Mouse (Mus musculus): Measurements from ENCODE around the gene Fbxl18.
"Not testable (repeated sequence)": the region's sequence is repeated elsewhere in the genome, so short reads cannot be mapped to it uniquely, and the experiment has no call there.

The Fbxl18 gene

DNA sequence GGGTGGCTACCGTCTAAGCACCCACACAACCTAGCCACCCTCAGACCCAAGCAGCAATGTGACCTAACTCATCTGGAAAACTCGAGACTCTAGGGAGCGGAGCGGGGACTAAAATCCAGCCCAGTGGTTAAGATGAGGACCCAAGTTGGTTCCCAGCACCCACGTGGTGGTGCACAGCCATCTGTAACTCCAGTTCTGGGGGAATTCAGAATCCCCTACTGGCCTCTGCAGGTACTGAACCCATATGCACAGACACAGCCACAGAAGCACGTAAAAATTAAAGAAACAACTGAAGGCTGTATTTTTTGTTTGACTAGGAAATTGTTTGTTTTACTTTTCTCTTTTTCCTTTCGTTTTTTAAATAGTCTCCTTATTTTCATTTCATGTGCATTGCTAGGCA lies 21.5 kb downstream of the Fbxl18 start:
- DNase-seq (ENCODE audit: low read depth, low spot score), result no peak

DNA sequence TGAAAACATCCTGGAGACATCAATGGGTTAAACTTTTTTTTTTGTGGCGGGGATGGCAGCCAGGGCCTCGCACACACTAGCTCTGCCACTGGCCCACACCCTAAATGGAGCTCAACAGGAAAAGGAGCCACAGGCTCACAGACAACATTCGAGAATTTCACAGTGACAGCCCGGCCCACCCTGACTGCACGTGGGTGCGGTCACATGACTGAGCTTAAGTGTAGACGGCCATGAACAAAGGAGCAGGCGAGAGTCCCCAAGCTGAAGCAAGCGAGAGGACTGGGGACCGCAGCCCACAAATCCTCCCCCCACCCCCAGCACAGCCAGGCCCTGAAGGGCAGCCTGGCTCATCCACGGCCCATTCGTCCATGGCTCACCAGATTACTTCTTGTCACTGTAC lies 23.5 kb downstream of the Fbxl18 start:
- DNase-seq (ENCODE audit: low read depth, low spot score), result no peak

DNA sequence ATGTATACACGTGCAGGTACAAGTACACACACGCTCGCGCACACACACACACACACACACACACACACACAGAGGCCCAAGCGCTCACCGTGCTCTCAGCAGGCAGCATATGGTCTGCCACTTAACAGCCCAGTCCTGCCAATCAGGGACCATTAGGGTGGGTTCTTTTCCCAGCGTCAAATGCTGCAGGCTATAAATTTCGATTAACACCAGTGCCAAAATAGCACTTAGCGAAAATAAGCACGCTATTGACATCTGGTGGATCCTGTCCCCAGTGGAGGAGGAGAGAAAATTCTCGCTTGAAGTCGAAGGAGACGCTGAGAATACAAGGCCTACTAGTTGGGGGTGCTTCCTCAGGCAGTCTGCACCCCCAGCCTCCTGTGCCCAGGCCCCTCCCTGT lies 25.8 kb downstream of the Fbxl18 start:
- peak; percentile 70 for DNase-seq (ENCODE audit: low read depth, low spot score)

DNA sequence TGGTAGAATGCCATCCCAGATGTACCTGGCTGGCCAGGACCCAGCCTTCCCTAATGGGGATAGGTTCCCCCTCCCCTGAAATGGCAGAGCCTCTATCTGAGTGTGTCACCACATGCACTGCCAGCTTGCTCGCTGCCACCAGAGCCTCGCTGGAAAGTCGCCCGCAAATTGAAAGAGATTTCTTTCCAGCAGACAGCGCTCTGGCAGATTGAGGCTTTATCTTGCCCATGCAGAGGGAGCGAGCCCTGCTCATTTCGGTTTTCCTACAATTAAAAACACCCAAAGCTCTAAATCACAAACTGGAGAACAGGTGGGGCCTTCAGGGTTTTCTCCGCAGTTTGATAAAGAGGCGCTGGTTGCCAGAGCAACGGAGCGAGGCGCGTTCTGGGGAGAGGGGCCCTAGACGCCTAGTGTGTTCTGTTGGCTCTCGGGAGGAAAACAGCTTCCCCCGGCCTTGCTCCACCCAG lies 37.4 kb downstream of the Fbxl18 start:
- DNase-seq (ENCODE audit: low read depth, low spot score), result no peak

DNA sequence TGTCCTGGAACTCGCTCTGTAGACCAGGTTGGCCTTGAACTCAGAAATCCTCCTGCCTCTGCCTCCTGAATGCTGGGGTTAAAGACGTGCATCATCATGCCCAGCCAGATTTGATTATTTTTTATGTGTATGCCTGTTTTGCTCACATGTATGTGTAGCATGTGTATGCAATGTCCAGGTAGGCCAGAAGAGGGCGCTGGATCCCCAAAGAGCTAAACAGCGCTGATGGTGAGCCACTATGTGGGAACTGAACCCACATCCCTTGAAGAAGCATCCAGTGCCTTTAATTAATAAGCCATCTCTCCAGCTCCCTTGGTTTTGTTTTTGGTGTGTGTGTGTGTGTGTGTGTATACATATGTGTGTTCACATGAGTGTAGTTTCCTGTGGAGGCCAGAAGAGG lies 38.8 kb downstream of the Fbxl18 start:
- DNase-seq (ENCODE audit: low read depth, low spot score), result no peak

DNA sequence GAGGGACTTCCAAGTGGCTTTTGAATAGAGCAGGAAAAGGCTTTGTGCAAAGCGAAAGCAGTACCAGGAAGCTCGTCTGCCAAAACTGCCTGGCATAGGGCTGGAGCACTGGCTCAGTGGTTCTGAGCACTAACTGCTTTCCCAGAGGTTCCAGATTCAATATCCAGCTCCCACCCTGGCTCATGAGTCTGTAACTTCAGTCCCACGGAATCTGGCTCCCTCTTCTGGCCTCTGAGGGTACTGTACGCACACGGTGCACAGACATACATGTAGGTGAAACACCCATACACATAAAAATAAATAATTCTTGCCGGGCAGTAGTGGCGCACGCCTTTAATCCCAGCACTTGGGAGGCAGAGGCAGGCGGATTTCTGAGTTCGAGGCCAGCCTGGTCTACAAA lies 40.3 kb downstream of the Fbxl18 start:
- DNase-seq (ENCODE audit: low read depth, low spot score), result peak; percentile 61

DNA sequence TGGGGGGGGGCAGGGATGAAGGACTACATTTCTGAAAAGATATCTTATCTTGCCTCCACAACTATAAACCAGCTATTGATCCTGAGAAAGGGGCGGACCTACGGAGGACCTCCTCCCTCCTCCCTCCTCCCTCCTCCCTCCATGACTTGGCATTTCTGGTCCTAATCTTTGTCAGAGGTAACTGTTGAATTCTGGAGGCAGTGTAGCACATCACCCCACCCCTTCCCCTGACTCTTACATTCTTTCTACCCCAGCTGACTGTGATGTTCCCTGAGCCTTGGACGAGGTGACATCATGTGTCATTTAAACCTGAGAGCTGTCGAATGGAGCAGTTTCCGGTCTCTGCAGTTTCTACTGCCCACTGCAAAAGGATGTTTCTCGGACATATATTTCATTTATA lies 41.6 kb downstream of the Fbxl18 start:
- DNase-seq (ENCODE audit: low read depth, low spot score), result no peak

DNA sequence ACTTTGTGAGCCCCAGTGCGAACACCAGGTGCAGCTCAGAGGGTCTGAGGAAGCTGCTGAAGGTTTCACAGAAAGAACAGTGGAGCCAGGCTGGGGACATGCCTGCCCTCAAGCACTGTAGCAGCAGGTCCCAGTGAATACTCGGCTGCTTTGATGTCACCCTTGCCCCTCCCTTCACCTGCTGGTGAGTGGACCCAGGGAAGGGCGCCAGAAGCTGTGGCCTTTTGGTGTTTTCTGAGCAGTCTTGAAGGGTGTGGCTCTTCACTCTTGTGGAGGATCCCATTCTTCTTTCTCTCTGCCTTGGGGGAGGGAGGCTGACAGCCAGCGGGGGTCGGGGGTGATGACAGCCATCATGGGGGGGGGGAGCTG lies 43.6 kb downstream of the Fbxl18 start:
- DNase-seq (ENCODE audit: low read depth, low spot score), result no peak

DNA sequence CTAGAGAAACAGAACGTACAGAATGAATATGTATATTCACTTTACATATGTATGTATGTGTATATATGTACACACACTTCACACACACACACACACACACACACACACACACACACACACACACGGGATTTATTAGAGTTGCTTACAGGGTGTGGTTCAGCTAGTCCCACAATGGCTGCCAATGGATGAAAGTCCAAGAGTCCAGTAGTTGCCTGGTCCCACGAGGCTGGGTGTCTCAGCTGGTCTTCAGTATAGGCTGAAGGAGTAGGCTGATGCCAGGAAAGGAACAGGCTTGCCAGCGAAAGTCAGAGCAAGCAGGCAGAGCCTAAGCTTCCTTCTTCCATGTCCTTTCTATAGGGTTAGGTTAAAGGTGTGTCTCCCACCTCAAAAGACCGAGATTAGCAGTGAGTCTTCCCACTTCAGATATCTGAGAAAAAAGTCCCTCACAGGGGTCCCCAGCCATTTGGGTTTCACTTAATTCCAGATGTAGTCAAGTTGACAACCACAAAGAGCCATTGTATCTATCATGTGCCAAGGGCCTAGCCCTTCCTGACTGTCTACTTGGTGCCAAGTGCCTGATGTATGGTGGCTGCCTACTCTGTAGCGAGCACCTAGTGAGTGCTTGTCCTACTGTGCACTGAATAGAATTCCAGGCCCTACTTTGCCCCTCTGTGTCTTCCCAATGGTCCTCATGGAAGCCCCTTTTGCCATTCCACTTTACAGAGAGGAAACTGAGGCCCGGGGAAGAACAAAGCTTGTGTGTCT lies 44.1 kb downstream of the Fbxl18 start:
- DNase-seq (ENCODE audit: low read depth, low spot score), result no peak

DNA sequence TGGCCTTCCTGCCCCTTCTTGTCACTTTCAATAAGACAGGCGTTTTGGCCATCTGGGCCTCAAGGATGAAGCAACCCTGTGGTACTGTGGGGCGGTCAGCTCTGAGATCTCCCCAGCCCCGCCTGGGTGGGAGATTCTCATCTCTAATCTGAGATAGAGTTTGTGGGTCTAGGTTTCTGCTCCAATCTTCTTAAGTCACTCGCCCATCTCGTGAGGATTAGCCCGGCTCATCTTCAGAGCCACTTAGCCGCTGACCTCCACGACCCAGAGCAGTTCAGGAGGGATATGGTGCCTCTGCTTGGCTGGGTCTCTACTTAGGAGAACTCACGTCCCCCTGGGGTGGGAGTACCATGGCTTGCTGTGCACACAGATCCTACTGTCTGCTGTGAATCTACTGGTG lies 44.7 kb downstream of the Fbxl18 start:
- no peak for DNase-seq (ENCODE audit: low read depth, low spot score)

DNA sequence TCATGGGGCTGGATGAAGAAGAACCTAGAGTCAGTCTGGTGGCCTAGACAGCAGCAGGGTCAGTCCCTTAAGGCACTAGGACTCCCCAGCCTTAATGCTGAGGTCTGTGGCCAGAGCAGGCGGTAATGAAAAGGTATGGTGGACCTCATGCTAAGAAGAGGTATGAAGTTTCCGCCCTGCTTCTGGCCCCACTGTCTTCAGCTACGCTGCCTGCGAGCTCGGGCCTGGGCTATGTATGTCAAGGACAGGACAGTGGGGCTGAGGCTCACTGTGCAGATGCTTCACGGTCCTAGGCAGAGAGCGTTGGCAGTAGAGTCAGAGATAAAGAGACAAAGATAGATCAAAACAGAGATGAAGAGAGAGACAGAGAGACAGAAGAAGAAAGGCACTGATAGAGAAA lies 46.3 kb downstream of the Fbxl18 start:
- DNase-seq (ENCODE audit: low read depth, low spot score), result no peak

DNA sequence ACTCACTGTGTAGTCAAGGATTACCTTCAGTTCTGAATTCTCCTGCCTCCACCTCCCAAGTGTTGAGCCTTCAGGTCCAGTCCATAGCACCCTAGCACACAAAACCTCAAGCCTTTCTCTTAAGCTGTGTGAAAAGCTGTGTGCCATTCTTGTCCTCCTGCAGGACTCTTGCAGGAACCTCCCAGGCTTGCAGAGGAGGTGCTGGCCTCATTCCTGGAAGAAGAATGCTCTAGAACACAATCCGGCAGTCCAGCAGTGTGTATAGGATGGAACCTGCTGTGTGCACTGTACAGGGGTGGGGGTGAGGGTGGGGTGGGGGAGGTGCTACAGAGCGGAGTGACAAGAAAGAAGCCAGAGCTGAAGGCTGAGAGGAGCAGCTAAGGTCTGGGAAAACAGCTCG lies 47.1 kb downstream of the Fbxl18 start:
- DNase-seq (ENCODE audit: low read depth, low spot score), result no peak

DNA sequence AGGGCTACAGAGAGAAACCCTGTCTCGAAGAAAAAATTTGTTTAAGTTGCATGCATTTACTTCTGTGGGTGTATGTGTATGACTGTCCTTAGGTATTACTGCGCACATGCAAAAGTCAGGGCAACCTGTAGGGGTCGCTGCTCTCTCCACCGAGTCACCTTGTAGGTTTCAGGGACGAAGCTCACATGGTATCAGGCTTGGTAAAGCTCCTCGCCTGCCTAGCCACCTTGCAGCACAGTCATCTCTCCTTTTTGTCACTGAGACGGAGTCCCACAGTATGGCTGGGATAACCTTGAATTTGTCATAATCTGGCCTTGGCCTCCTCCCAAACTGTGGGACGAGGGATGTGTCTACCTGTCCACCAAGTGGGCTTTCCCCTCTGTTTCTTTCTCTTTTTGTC lies 50.8 kb downstream of the Fbxl18 start:
- DNase-seq (ENCODE audit: low read depth, low spot score), result no peak

DNA sequence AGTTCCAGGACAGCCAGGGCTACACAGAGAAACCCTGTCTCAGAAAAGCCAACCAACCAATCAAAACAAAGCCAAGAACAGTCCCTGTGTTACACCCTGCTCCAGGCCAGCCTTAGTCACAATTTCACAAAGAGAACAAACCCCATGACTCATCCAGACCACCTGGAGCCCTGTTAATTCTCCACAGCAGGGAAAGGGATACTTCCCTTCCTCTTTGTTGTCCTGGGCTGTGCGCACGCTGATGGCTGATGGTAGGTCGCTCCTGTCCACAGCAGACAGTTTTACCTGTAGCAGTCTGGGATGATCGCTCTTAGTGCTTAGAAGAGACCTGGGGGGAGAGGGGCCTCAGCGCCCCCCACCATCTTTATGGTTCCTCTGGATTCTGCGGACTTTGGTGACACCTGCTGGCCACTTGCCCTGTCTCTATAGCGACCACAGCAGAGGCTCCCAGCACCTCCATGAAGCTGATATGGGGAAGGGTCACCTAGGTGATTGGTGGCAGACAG lies 53.0 kb downstream of the Fbxl18 start:
- DNase-seq (ENCODE audit: low read depth, low spot score), result peak; percentile 18

DNA sequence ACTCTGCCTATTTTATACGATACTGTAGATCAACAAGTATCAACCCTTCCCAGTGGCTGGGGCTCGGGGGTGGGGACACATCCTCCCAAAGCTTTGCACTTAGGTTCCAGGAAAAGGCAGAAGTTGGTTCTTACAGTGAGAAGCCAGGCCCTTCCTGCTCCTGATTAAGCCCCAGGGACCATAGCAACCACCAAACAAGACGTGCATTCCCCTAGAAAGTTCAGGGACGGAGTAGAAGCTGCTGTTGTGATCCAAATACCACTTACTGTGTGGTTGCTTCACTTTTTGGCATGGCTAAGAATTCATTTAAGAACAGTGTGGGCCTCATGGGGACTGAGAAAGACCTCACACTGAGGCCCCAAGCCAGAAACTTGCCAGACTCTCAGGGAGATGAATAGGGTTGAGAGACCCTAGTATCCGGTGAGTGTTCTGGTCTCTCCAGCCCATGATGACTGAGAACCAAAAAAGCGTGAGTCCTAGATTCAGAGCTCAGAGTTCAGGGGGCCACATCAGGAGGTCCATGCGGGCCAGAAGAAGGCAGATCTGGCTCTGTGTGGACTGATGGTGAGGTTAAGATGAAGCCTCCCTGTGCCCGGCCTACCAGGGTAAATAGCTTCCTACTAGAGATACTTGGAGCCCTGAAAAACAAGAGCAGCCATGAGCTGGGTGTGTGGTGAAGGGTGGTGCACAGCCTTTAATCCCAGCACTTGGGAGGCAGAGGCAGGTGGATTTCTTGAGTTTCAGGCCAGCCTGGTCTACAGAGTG lies 53.7 kb downstream of the Fbxl18 start:
- no peak for DNase-seq (ENCODE audit: low read depth, low spot score)

DNA sequence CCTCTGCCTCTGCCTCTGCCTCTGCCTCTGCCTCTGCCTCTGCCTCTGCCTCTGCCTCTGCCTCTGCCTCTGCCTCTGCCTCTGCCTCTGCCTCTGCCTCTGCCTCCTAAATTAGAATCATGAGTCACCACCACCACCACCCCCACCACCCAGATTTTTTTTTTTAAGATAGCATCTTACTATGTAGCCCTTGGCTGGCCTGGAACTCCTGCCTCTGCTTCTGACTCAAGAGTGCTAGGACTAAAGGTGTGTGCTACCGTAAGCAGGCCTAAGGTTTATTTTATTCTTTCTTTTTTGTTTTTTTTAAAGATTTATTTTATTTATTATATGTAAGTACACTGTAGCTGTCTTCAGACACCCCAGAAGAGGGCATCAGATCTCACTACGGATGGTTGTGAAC lies 57.8 kb downstream of the Fbxl18 start:
- DNase-seq (ENCODE audit: low read depth, low spot score), result not testable (repeated sequence)

DNA sequence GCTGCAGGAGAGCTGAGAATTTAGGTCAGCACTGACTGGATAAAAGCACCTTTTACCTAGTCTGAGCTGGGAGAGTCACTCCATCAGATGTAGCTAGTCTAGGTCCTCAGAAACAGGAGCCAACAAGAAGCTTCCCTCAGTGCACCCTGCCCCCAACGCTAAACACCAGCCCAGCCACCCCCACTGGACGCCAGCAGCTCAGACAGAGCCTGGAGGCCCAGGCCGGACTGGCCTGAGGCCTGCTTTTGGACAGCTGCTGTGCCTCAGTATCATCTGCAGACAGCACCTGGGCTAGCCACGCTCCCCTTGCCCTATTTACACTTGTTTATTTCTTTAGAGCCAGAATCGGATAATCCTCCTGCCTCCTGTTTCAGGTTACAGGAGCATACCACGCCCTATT lies 58.3 kb downstream of the Fbxl18 start:
- DNase-seq (ENCODE audit: low read depth, low spot score), result no peak

DNA sequence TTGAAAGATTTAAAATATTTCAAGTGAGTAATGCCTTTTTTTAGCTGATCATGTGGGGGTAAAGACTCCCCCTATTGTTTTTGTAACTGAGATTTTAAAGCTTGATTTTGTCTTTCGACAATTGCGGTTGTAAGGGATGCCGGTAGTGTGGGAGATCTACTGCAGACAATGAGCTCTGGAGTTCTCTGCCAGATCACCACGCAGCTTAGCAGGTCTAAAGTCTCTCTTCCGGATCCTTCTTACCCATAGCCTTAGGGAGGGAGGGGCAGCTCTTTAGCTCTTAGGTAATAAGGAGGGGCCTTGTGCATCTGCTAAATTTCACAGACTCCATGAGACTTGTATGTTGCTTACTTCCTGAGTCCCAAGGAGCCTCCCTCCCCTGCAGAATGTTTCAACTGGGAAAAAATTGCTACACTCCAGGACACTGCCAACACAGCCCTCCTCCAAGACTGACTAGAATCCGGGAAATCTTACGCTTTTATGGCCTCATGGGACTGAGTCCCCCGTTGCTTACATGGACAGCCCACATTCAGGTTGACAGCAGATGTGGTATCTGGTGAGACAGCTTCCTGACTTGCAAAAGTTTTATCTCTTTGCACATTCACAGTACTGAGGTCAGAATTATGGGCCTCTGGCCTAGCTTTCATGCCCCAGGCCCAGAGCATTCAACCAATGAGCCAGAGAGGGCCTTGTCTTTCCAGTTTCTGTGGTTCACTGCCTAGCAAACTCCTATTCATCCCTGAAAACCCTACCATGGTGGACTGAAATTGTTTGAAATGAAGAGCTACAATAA lies 61.4 kb downstream of the Fbxl18 start:
- DNase-seq (ENCODE audit: low read depth, low spot score), result no peak

DNA sequence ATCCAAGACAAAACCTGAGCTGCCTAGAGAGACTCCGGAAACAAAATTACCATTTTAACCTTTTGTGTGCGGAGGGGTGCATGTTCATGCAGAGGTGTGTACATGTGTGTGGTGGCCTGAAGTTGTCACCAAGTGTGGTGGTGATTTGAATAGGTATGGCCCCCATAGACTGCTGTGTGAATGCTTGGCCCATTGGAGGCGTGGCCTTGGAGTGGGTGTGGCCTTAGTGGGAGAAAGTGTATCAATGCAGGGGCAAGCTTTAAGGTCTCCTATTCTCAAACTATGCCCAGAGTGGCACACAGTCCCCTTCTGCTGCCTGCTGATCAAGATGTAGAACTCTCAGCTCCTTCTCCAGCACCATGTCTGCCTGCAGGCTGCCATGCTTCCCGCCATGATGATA lies 69.1 kb downstream of the Fbxl18 start:
- no peak for DNase-seq (ENCODE audit: low read depth, low spot score)

DNA sequence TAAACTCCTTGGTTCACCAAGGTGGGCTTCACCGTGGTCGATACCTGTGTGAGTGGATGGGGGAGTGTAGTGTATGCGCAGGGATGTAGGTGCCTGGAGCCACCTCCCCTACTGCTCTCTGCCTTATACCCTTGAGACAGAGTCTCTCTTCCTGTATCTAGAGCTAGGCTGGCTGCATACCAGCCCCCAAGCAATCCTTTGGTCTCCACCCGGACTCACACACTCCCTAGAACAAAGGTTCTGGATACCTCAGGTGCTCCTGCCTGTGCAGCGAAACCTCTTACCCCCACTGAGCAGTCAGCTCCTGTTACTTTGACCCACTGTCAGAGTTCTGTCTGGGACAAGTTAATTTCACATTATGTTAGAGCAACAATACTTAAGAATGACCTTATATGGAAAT lies 69.6 kb downstream of the Fbxl18 start:
- no peak for DNase-seq (ENCODE audit: low read depth, low spot score)

DNA sequence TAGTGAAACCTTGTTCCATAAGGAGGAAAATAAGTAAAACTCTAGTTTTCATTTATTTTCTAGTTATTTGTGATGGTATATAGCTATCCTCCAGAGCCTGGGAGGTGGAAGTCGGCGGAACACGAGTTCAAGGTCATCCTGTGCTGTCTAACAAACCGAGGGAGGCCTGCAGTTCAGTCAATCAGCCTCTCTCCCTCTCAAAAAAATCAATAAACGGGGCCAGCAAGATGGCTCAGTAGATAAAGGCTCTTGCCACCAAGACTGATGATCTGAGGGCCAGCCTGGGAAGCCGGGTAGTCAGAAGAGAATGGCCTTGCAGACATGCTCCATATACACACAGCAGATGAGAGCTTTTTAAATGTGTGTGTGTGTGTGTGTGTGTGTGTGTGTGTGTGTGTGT lies 71.1 kb downstream of the Fbxl18 start:
- no peak for DNase-seq (ENCODE audit: low read depth, low spot score)
